8 mouse cellular contexts compared by ENCODE assay signal in genomic region chr5:27792173-27792470, GRCm38 (mm10). TPM values are rescaled to one million over a fixed set of nuclear protein-coding genes. Genes with fewer than 3 reads are reported as not detected.
A peak's percentile ranks its signal among the peaks of the same experiment; 100 is the strongest.
DNase-seq lines count a peak whose midpoint lies in the region; ATAC-seq and TF ChIP-seq lines count a peak whose summit lies in the region.

No protein-coding gene starts in this region.

- peaks cover 24% of the 10 kb centered on the region for H3K36me3 ChIP-seq in lung, embryonic 14.5 days (ENCODE audit: insufficient read depth)
- H3K36me3 ChIP-seq in limb, embryonic 11.5 days (ENCODE audit: control insufficient read depth, insufficient read depth, low read length): peaks cover 8% of the 10 kb centered on the region
- peaks cover 13% of the 10 kb centered on the region for H3K36me3 ChIP-seq in neural tube, embryonic 15.5 days

- 13% methylated on average over 8 of the region's 8 CpGs for WGBS in lung, embryonic 14.5 days
- WGBS in limb, embryonic 11.5 days: 21% methylated on average over 8 of the region's 8 CpGs
- WGBS in neural tube, embryonic 15.5 days: 17% methylated on average over 8 of the region's 8 CpGs

- no peaks in the 10 kb centered on the region for H3K27me3 ChIP-seq in lung, embryonic 14.5 days (ENCODE audit: insufficient read depth, low read length)
- no peaks in the 10 kb centered on the region for H3K27me3 ChIP-seq in limb, embryonic 11.5 days (ENCODE audit: control insufficient read depth, insufficient read depth, low read length)
- H3K27me3 ChIP-seq in neural tube, embryonic 15.5 days (replicated peaks): no peaks in the 10 kb centered on the region

- no peak for TF ChIP-seq POLR2A in embryonic fibroblast, embryonic 13.5 days (IDR thresholded peaks at IDR 0.05; ENCODE audit: low read depth, low read length)

- peak overlapping the region; percentile 77 for H3K4me3 ChIP-seq in lung, embryonic 14.5 days (ENCODE audit: low read depth, low read length)
- H3K4me3 ChIP-seq in embryonic fibroblast, embryonic 13.5 days (ENCODE audit: insufficient read depth, low read length): peak overlapping the region; percentile 61
- H3K4me3 ChIP-seq in limb, embryonic 11.5 days (ENCODE audit: low read depth, low read length): peak overlapping the region; percentile 68
- H3K4me3 ChIP-seq in neural tube, embryonic 15.5 days (replicated peaks): peak overlapping the region; percentile 88

- DNase-seq in lung, embryonic 14.5 days: no peak
- no peak for DNase-seq in lung, postnatal 4 days
- DNase-seq in limb, embryonic 11.5 days (ENCODE audit: low spot score): no peak
- no peak for DNase-seq in adrenal gland, postnatal 14 days
- DNase-seq in left cerebral cortex, postnatal 10 days (ENCODE audit: extremely low spot score in 1 of 2, low spot score in 2 of 2): no peak
- DNase-seq in frontal cortex, postnatal 14 days (ENCODE audit: low spot score in 2 of 2): no peak

- ATAC-seq in lung, embryonic 14.5 days (ENCODE audit: insufficient read depth): no peak
- no peak; the same call in 1 of the 2 replicates for ATAC-seq in limb, embryonic 11.5 days (ENCODE audit: insufficient number of reproducible peaks, low FRiP score, low TSS enrichment, low read depth)
- no peak for ATAC-seq in neural tube, embryonic 15.5 days (ENCODE audit: low FRiP score)

- no peaks in the 10 kb centered on the region for H3K4me1 ChIP-seq in lung, embryonic 14.5 days (ENCODE audit: insufficient read depth)
- peaks cover 4% of the 10 kb centered on the region; the same call in 1 of the 2 replicates for H3K4me1 ChIP-seq in embryonic fibroblast, embryonic 13.5 days (ENCODE audit: control insufficient read depth, insufficient read depth, low read length)
- peaks cover 8% of the 10 kb centered on the region; the same call in 1 of the 2 replicates for H3K4me1 ChIP-seq in limb, embryonic 11.5 days (ENCODE audit: control insufficient read depth, insufficient read depth, low read length)
- H3K4me1 ChIP-seq in neural tube, embryonic 15.5 days: peaks cover 28% of the 10 kb centered on the region

- peak overlapping the region; percentile 70 for H3K4me2 ChIP-seq in lung, embryonic 14.5 days
- H3K4me2 ChIP-seq in limb, embryonic 11.5 days (ENCODE audit: low read depth, severe bottlenecking): peak overlapping the region; percentile 61
- peak overlapping the region; percentile 64 for H3K4me2 ChIP-seq in neural tube, embryonic 15.5 days

- no peak for TF ChIP-seq CTCF in lung, embryonic 14.5 days (IDR thresholded peaks at IDR 0.05; ENCODE audit: low read depth)
- TF ChIP-seq CTCF in embryonic fibroblast, embryonic 13.5 days (IDR thresholded peaks at IDR 0.05; ENCODE audit: borderline replicate concordance, insufficient read depth, low read length): no peak

- H3K9ac ChIP-seq in lung, embryonic 14.5 days: peak overlapping the region; percentile 75
- peak overlapping the region; percentile 90 for H3K9ac ChIP-seq in limb, embryonic 11.5 days (ENCODE audit: low read length)
- peak overlapping the region; percentile 71 for H3K9ac ChIP-seq in neural tube, embryonic 15.5 days (replicated peaks)

- H3K9me3 ChIP-seq in lung, embryonic 14.5 days (ENCODE audit: low read depth, low read length): no peaks in the 10 kb centered on the region
- no peaks in the 10 kb centered on the region for H3K9me3 ChIP-seq in limb, embryonic 11.5 days (ENCODE audit: control insufficient read depth, low read length)
- H3K9me3 ChIP-seq in neural tube, embryonic 15.5 days (replicated peaks): no peaks in the 10 kb centered on the region

- intact Hi-C loops in left cerebral cortex, postnatal 10 days (cut with DNase I): loop anchor here (5.0 kb wide), 2 partner anchors 50 to 300 kb away; partner anchors contain the start of gene Htr5a

- H3K27ac ChIP-seq in lung, embryonic 14.5 days (ENCODE audit: low read depth): peak overlapping the region; percentile 92
- H3K27ac ChIP-seq in embryonic fibroblast, embryonic 13.5 days (ENCODE audit: insufficient read depth, low read length): peak overlapping the region; percentile 40
- no peak overlapping the region for H3K27ac ChIP-seq in limb, embryonic 11.5 days (replicated peaks; ENCODE audit: low read depth, low read length)
- peak overlapping the region; percentile 94 for H3K27ac ChIP-seq in neural tube, embryonic 15.5 days (replicated peaks)

RNA-seq across cellular contexts. Expression of gene Paxip1, which starts 0.6 kb away (rescaled TPM):
- 46.1 and 56.8 TPM in 2 replicates for polyA plus RNA-seq in lung, embryonic 14.5 days (2014; fragmentation: Nextera tagmentation; extraction: Ambion mirVana)
- polyA plus RNA-seq in embryonic fibroblast, embryonic 13.5 days (2011; ENCODE audit: insufficient read length, low read depth, missing spikeins): 31.3 and 34.6 TPM in 2 replicates
- 53.8 and 61.0 TPM in 2 replicates for polyA plus RNA-seq in limb, embryonic 11.5 days (2014; fragmentation: Nextera tagmentation; extraction: Ambion mirVana)
- 27.2 and 27.5 TPM in 2 replicates for polyA plus RNA-seq in neural tube, embryonic 15.5 days (2015; fragmentation: Nextera tagmentation; extraction: Ambion mirVana)
- 30.1 and 31.7 TPM in 2 replicates for total RNA-seq in adrenal gland, postnatal 14 days (2021)
- total RNA-seq in left cerebral cortex, postnatal 10 days (2021): 10 to 100 TPM; 38.1 to 44.9 TPM

RNA-seq across cellular contexts. Expression of gene Htr5a, which starts 49.8 kb away (rescaled TPM):
- polyA plus RNA-seq in lung, embryonic 14.5 days (2014; fragmentation: Nextera tagmentation; extraction: Ambion mirVana): not detected in 2 replicates
- not detected in 2 replicates for polyA plus RNA-seq in embryonic fibroblast, embryonic 13.5 days (2011; ENCODE audit: insufficient read length, low read depth, missing spikeins)
- polyA plus RNA-seq in limb, embryonic 11.5 days (2014; fragmentation: Nextera tagmentation; extraction: Ambion mirVana): not detected in 2 replicates
- polyA plus RNA-seq in neural tube, embryonic 15.5 days (2015; fragmentation: Nextera tagmentation; extraction: Ambion mirVana): 1.0 and 1.1 TPM in 2 replicates
- not detected in 2 replicates for total RNA-seq in adrenal gland, postnatal 14 days (2021)
- total RNA-seq in left cerebral cortex, postnatal 10 days (2021): 10 to 100 TPM; 12.8 to 12.9 TPM
